Mouse (Mus musculus): ENCODE data around the gene Ccdc27. TPM values are rescaled to one million over a fixed set of nuclear protein-coding genes. Genes with fewer than 3 reads are reported as not detected.
A peak's percentile ranks its signal among the peaks of the same experiment; 100 is the strongest.

Ccdc27 gene
- total and polyA plus RNA-seq, 2 experiments from 2014 or later = not detected

DNA sequence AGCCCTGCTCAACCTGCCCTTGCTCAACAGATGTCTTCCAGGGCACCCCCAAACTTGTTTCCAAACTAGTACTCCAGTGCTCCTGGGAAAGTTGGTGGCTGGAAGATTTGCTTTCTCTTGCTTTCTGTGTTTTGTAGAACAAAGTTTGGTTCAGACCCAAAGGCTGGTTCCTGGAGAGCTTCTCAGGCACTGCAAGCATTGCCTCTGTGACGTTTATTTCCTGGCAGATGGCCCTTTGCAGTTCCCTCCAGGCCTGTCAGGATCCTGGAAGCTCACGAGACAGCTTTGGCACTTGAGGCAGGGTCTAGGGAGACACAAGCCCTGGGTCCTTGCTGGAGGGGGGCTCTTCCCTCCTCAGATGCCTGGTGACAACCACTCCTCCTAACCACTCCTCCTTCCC, 14.2 kb upstream of the Ccdc27 start:
- H3K4me1 ChIP-seq (ENCODE audit: insufficient read depth, low read length) = no peaks in the 10 kb centered on the region
- H3K9ac ChIP-seq (replicated peaks; ENCODE audit: low read length) = no peak overlapping the region
- H3K4me3 ChIP-seq (ENCODE audit: low read length) = no peak overlapping the region
- no peak for ATAC-seq
- no peaks in the 10 kb centered on the region for H3K9me3 ChIP-seq (ENCODE audit: low read length)
- H3K27me3 ChIP-seq (ENCODE audit: insufficient read depth, low read length) = no peaks in the 10 kb centered on the region
- peak; percentile 17 for DNase-seq (ENCODE audit: low spot score)
- no peaks in the 10 kb centered on the region for H3K36me3 ChIP-seq (ENCODE audit: insufficient read depth, low read length)
- H3K27ac ChIP-seq = no peak overlapping the region
- TF ChIP-seq CTCF (IDR thresholded peaks at IDR 0.05; ENCODE audit: low read depth) = no peak
- WGBS = 32% methylated on average over 2 of the region's 2 CpGs
- H3K4me2 ChIP-seq (ENCODE audit: low read depth, low read length) = no peak overlapping the region

DNA sequence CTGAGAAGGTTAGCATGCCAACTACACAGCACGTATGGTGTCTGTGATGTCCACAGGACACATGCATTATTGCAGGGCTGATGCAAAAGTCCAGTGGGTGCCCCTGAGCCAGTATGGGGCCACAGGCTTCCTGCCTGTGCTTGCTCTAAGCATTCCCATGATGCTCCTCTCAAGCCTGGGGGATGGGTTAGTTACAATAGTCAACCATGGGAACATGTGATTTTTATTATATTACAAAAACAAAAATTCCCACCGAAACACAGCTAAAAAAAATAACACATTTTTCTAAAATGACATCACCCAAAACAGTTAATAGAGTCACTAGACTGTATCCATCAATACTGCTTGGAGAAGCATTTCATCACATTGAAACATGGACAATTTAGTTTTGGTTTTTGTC, 13.6 kb upstream of the Ccdc27 start:
- Histone ChIP-seq H3K27me3 (ENCODE audit: insufficient read depth, low read length) (no peaks in the 10 kb centered on the region), H3K4me2 (ENCODE audit: low read depth, low read length) (no peak overlapping the region), H3K9ac (replicated peaks; ENCODE audit: low read length) (no peak overlapping the region), H3K4me3 (ENCODE audit: low read length) (no peak overlapping the region), H3K9me3 (ENCODE audit: low read length) (no peaks in the 10 kb centered on the region), H3K27ac (no peak overlapping the region), H3K36me3 (ENCODE audit: insufficient read depth, low read length) (no peaks in the 10 kb centered on the region), H3K4me1 (ENCODE audit: insufficient read depth, low read length) (no peaks in the 10 kb centered on the region)
- no peak for TF ChIP-seq CTCF (IDR thresholded peaks at IDR 0.05; ENCODE audit: low read depth)
- WGBS = 73% methylated on average over 2 of the region's 2 CpGs
- ATAC-seq = no peak
- no peak for DNase-seq (ENCODE audit: low spot score)

DNA sequence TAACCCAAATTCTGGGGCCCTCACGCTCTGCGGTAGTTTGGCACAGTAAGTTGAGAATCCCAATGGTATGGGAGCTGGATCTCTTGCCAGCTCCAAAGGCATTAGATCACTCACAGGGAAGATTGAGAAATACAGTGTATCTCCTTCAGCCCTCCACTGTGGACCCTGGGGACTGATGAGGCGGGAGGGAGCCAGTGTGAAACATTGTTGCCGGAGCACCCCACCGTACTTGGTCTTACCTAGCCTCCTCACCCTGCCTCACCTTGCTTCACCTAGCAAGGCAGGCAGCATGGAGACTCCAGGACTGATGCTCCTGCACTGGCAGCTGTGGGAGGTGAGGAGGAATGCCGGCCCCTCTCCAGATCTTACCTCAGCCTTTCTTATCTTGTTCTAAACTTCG, 13.0 kb upstream of the Ccdc27 start:
- Histone ChIP-seq H3K9me3 (ENCODE audit: low read length) (no peaks in the 10 kb centered on the region), H3K4me1 (ENCODE audit: insufficient read depth, low read length) (no peaks in the 10 kb centered on the region), H3K4me2 (ENCODE audit: low read depth, low read length) (no peak overlapping the region), H3K27ac (no peak overlapping the region), H3K4me3 (ENCODE audit: low read length) (no peak overlapping the region), H3K36me3 (ENCODE audit: insufficient read depth, low read length) (no peaks in the 10 kb centered on the region), H3K9ac (replicated peaks; ENCODE audit: low read length) (no peak overlapping the region), H3K27me3 (ENCODE audit: insufficient read depth, low read length) (no peaks in the 10 kb centered on the region)
- TF ChIP-seq CTCF (IDR thresholded peaks at IDR 0.05; ENCODE audit: low read depth) = no peak
- DNase-seq (ENCODE audit: low spot score) (no peak), ATAC-seq (no peak)
- WGBS = 90% methylated on average over 7 of the region's 7 CpGs

DNA sequence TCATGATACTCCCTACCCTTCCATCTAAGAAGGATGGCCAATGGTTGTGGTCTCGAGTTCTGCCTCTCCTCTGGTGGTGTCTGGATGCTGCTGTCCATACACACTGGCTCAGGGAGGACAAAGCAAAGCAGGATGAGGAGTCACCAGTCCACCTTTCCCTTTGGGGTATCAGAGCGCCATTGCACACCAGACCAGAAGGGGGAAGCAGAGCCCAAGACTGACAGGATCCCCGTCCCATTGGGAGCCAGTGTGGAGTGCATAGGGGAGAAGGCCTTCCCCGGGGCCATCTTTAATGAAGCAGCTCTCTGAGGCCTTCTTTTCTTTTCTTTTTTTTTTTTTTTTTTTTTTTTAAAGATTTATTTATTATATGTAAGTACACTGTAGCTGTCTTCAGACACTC, 10.6 kb upstream of the Ccdc27 start:
- H3K27me3 ChIP-seq (ENCODE audit: insufficient read depth, low read length) = no peaks in the 10 kb centered on the region
- 58% methylated on average over 4 of the region's 4 CpGs for WGBS
- no peaks in the 10 kb centered on the region for H3K4me1 ChIP-seq (ENCODE audit: insufficient read depth, low read length)
- no peak overlapping the region for H3K9ac ChIP-seq (replicated peaks; ENCODE audit: low read length)
- no peaks in the 10 kb centered on the region for H3K36me3 ChIP-seq (ENCODE audit: insufficient read depth, low read length)
- H3K4me3 ChIP-seq (ENCODE audit: low read length) = no peak overlapping the region
- H3K9me3 ChIP-seq (ENCODE audit: low read length) = no peaks in the 10 kb centered on the region
- no peak overlapping the region for H3K4me2 ChIP-seq (ENCODE audit: low read depth, low read length)
- H3K27ac ChIP-seq = no peak overlapping the region
- DNase-seq (ENCODE audit: low spot score) (no peak), ATAC-seq (no peak)
- peak; percentile 35 for TF ChIP-seq CTCF (IDR thresholded peaks at IDR 0.05; ENCODE audit: low read depth)

DNA sequence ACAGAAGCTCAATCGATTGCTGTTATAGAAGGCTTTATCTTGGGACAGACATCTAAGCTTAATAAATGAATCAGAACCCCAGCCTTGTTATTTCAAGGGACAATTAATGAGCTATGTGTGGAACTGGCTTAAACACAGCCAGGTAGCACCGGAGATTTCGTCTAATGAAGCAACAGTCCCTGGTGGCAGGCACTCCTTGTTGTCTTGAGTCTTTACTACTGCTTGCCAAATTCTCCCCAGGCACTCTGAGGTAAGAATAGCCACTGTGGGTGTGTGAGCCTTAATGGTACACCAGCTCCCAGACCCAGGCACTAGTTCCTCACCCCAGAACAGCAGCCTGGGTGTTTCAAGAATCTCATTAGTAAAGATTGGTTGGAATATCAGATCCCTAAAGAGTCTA, 8.9 kb upstream of the Ccdc27 start:
- Histone ChIP-seq H3K36me3 (ENCODE audit: insufficient read depth, low read length) (no peaks in the 10 kb centered on the region), H3K9ac (replicated peaks; ENCODE audit: low read length) (no peak overlapping the region), H3K27me3 (ENCODE audit: insufficient read depth, low read length) (no peaks in the 10 kb centered on the region), H3K4me3 (ENCODE audit: low read length) (no peak overlapping the region), H3K27ac (no peak overlapping the region), H3K4me1 (ENCODE audit: insufficient read depth, low read length) (no peaks in the 10 kb centered on the region), H3K9me3 (ENCODE audit: low read length) (no peaks in the 10 kb centered on the region), H3K4me2 (ENCODE audit: low read depth, low read length) (no peak overlapping the region)
- DNase-seq (ENCODE audit: low spot score) (no peak), ATAC-seq (no peak)
- WGBS = 73% methylated on average over 3 of the region's 3 CpGs
- TF ChIP-seq CTCF (IDR thresholded peaks at IDR 0.05; ENCODE audit: low read depth) = no peak

DNA sequence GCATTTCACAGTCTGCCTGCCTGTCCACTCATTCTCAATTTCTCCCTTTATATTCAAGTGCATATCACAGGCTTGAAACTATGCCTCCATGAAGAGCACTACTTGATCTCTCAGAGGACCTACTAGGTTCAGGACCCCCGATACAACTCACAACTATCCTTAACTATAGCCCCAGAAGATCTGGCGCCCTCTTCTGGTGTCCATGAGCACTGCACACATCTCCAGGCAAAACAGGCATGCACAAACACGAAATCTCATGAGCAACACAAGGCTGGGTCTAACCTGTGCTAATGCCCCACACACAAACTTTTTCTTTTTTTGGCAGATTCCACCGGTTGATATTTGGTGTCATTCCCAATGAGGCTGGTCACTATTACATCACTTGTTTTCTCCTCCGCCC, 3.4 kb upstream of the Ccdc27 start:
- H3K4me1 ChIP-seq (ENCODE audit: insufficient read depth, low read length) = no peaks in the 10 kb centered on the region
- 72% methylated on average over 5 of the region's 5 CpGs for WGBS
- H3K27me3 ChIP-seq (ENCODE audit: insufficient read depth, low read length) = no peaks in the 10 kb centered on the region
- H3K4me2 ChIP-seq (ENCODE audit: low read depth, low read length) = no peak overlapping the region
- DNase-seq (ENCODE audit: low spot score) (no peak), ATAC-seq (no peak)
- no peak overlapping the region for H3K4me3 ChIP-seq (ENCODE audit: low read length)
- TF ChIP-seq CTCF (IDR thresholded peaks at IDR 0.05; ENCODE audit: low read depth) = no peak
- no peak overlapping the region for H3K27ac ChIP-seq
- no peak overlapping the region for H3K9ac ChIP-seq (replicated peaks; ENCODE audit: low read length)
- H3K36me3 ChIP-seq (ENCODE audit: insufficient read depth, low read length) = no peaks in the 10 kb centered on the region
- H3K9me3 ChIP-seq (ENCODE audit: low read length) = no peaks in the 10 kb centered on the region

DNA sequence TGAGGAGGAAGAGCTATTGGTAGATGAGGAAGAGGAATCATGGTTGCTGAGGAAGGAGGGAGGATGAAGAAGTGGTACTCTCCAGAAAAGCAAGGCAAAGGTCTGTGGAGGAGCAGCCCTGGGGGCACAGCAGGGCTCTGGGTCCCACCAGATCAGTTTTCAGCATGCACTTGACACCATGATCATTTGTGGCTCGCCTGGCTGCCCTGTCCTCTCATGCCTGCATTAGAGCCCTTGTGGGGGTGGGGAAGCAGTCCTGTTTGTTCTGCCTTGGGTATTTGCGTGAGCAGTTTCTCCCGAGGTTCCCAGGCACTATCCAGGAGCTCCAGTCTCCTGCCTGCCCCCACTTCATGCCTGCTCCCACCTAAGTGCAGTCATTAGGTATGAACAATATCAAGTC, 5.4 kb downstream of the Ccdc27 start:
- no peak for DNase-seq (ENCODE audit: low spot score)
- no peak for ATAC-seq
- Histone ChIP-seq H3K36me3 (ENCODE audit: insufficient read depth, low read length) (no peaks in the 10 kb centered on the region), H3K4me1 (ENCODE audit: insufficient read depth, low read length) (no peaks in the 10 kb centered on the region), H3K27me3 (ENCODE audit: insufficient read depth, low read length) (no peaks in the 10 kb centered on the region), H3K4me3 (ENCODE audit: low read length) (no peak overlapping the region), H3K9ac (replicated peaks; ENCODE audit: low read length) (no peak overlapping the region), H3K4me2 (ENCODE audit: low read depth, low read length) (no peak overlapping the region), H3K9me3 (ENCODE audit: low read length) (no peaks in the 10 kb centered on the region), H3K27ac (no peak overlapping the region)
- TF ChIP-seq CTCF (IDR thresholded peaks at IDR 0.05; ENCODE audit: low read depth) = no peak
- WGBS = 43% methylated on average over 3 of the region's 3 CpGs

All from hindbrain, postnatal 0 days (tissue).